Mouse (Mus musculus) adrenal gland, adult 8-10 months (tissue): Measurements from ENCODE around the gene Frmd7. TPM values are rescaled to one million over a fixed set of nuclear protein-coding genes. Genes with fewer than 3 reads are reported as not detected.

ENCODE experiments used
- DNase-seq: peaks from one replicate; pipeline ENCODE4 v3.0.0; 2022
- total RNA-seq, 4 experiments: library from RNA; stranded (reverse); gene quantifications; 2 replicates each; pipeline ENCODE4 v1.2.4; 2022

The Frmd7 gene
- under 1 TPM in 1 of 4 experiments, not detected in 3; 0.19 TPM for total RNA-seq

DNA sequence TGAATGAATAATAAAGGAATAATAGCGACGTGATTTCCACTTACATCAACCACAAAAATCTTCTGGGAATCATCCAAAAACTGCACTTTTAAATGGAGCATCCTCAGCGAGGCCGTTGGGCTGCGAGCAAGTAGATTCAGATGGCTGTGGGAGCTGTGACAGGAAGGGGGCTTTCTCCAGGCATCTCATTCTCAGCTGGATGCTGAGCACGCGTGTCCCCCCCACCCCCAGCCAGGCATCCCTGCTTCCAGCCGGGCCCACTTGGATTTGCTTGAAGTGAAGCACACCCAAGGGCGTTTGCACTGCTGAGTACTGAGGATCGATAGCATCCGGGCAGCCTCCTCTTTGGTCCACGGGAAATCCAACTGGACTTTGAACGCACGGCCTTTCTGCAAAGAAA, at the start of gene Frmd7:
TSS of gene Frmd7 (minus strand) at position 101 of the 400 bp plus-strand sequence.
- DNase-seq = no peak

DNA sequence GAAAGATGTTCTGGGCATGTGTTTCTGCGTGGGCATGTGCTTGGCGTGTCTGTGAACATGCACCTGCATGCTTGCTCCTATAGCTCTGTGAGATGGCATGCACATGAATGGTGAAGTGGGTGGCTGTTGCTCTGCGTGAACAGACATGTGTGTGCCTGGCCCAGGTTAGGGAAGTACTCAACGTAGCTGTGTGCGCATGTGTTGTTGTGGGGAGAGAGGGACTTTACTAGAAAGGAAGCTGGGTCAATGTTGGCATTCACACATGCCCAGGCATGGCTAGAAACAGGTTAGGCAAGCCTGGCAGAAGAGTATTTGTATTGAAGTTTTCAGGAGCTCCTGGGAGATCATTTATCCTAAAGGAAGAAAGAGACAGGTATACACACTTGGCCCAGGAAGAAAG, 48.8 kb upstream of the Frmd7 start:
- DNase-seq = no peak

DNA sequence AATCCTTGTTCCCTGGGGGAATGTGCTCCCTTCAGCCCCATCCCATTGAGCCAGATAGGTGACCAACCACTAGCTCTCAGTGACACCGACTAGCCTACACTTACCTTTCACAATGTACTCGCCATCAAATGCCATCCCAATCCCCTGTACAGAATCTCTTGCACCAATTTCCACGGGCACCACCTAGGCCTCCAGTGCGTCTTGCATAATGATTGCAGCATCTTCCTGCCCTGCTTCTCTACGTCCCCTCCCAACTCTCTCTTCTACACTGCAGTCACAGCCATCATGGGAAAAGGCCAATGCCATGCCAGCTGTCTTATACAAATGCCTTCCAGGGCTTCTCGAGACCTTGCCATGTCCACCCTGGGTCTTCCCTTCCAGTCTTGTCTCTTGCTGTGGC, 47.4 kb upstream of the Frmd7 start:
- DNase-seq = no peak

DNA sequence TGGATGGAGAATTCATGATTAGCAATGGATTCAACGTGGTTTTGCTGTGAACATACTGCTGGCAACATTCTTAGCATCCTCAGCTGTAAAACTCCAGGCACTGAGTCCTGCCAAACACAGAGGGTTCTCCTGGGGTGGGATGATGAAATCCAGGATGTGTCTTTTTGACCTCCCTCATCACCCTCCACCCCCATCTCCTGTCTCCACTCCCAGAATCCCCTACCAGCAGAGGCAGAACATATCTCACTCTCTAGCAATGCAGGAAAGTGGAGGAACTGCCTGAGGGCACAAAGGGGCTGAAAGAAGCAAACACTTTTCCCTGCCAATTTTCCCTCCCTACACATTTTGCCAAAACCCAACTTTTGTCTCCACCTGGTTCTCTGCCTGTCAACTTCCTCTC, 46.1 kb upstream of the Frmd7 start:
- no peak for DNase-seq

DNA sequence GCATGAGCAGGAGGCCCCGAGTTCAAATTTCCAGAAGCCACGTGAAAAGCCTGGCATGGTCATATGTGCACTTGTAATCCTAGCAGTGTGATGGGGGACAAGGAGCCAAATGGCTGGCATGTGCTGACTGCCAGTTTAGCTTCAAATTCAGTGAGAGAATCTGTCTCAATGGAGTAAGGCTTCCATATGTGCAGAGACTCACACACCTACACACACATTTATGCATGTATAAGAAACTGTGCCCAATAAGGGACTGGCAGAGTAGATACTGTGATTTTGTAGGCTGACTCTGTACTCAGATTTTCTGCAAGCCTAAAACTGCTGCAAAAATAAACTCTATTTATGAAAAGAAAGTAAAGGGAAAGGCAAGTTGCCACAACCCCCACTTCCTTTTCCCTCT, 35.9 kb upstream of the Frmd7 start:
- DNase-seq = no peak

DNA sequence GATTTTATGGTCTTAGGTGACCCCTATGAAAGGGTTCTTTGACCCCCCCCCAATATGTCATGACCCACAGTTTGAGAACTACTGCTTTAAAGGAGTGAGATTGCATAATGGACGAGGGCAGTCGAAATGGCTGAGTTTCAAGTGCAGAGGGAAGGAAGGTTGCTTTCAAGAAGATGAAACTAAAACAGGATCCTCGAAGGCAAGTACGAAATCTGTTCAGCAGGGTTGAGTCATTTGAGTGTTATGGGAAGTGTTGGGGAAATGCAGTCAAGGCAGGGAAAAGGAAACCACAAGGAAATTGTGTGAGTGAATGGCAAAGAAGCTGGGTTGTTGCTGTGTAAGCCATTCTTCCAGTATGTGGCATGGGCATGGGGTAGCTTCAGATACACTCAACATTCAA, 29.6 kb upstream of the Frmd7 start:
- DNase-seq = no peak

DNA sequence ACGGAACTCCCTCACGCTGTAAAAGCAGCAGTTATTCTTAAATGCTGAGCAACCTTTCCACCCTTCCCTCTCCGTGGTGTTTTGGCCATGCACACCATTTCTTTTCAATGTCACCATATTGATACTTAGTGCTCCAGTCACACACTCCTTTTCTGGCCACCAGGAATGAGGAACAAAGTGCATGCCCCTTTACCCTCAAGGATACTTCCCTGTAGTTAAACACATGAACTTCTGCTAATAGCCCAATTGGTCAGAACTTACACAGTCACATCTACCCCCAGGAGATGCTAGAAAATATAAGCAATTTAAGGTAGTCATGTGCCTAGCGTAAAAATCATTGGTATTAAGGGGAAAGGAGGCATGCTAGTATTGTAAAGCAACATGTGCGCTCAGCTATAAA, 27.4 kb upstream of the Frmd7 start:
- DNase-seq = no peak

DNA sequence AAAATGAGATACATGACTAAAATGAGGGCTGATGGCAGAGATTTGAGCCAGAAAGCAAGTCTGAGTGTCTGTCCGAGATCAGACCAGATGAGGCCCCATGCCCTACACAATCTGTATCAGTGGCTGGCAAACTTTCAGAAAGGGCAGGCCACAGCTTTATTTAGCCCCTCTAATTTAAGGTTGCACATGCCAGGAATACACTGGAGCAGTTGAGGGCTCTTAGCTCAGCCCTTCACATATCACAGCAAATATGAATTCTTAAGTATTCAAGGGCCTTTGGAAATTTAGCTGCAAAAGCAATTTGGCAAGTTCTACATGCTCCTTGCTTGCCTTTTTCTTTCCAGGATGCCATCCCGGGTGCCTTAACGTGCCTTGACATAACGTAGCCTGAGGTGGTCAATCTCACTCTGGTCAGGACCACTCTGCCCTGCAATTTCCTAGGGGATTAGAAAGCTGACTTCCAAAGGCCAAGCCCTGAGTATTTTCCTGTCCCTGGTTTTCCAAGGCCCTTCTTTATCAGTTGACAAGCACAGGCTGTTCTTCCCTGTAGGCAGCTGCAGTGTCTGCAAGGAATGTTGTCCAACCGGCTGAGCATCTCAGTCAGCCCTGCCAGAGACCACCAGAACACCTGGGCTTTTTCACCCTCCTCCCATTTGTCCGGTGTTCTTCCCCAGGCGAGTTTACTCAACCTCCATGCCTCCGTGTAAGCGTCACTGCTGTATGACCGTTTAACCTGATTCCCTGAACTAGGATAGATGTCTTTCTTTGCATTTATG, 25.8 kb upstream of the Frmd7 start:
- DNase-seq = no peak

DNA sequence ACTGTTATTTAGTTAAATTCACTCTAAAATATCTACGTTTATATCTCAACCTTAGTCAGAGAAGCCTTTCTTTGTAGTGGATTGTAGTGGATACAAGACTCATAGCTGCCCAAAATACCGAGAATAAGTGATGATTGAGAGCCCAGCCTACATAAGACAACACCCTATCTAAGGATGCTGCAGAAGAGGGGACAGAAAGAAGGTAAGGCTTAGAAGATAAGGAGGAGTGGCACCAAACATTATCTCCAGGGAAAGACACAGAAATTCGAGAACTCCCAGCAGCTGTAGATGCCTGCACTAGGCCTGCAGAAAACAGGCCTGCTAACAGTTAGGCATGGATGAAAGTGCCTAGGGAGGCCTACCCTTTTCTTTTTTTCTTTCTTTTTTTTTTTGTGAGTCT, 22.6 kb upstream of the Frmd7 start:
- DNase-seq = no peak

DNA sequence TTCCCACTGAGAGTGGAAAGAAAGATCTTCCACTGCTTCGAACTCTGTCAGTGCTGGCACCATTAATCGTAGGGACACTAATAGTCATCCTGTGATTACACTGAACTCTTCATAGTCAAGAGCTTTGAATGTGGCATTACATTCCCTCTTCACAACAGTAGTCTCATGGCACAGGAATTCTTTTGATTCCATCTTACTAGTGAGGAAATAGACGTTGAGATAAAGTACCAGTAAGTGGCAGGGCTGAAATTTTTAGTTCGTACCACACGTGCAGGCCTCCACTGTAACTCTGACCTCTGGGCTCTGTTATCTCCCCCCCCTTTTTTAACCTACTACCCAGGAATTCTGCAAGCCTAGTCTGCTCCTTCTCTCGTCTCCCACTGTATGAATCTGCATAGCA, 20.4 kb upstream of the Frmd7 start:
- DNase-seq = no peak

DNA sequence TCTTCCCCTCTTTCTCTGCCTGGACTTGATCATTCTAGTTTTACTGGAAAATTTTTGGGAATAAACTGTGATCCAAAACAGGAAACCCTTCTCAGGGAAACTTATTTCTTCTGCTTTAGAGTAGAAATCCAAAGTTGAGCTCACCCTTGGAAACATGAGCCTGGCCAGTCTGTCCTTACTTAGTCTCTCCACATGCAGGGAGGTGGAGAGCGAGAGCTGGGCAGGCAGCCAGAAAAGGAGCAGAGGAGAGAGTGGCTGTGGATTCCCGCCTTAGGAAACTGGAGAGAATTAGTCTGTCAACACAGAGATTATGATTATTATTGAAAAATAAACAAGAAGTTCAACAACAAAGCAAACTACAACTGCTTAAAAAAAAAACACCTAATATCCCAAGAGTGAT, 6.1 kb upstream of the Frmd7 start:
- DNase-seq = no peak

DNA sequence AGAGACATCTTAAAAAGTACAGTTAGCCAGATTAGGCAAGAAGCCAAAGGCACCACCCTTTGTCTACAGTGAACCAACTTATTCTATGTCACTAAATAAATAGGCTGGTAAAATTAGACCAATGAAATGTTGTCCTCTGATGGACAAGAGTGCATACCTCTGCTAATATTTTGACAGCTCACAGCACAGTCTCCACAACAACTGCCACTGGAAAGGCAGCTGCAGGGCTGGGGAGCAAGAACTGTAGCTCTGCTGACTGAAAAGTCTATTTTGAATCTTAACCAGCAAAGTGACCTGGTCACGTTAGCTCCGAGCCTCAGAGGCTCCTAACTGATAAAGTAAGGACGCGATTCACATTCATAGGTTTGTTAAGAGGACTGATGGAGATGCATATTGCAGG, 5.6 kb upstream of the Frmd7 start:
- no peak for DNase-seq

DNA sequence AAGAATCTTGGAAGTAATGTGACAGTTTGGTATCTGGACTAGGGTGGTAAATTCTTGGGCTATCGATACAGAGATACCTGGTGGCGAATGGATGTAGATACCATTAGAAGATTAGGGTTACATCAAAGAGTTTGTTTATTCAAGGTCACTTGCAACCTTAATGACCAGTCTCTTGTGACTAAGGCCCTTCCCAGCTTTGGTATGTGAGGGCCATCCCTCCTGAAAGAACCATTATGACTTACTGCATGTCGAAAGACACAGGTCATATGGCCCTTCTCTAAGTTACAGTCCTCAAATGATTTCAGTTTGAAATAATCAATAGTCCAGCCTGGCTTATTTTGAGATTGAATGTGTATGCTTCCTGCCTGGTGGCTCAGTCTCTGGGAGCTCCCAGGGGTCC, 5.4 kb downstream of the Frmd7 start:
- DNase-seq = no peak

DNA sequence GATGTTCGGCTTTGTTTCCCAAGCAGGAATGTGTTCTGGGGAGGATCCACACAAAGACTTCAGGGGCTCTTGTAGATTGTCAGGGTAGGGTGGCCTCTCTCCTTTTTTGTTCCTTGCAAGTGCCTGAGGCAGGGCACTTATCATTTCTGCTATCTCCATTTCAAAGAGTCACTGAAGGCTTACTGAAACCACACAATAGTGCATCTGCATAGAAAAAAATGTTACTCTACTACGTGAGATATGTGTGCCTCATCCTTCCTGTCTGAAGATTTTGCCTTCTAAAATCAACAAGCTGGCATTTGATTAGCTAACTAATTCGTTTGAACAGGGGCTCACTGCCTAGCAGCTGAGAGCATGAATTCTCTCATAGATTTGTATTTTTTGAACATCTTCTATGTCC, 12.2 kb downstream of the Frmd7 start:
- no peak for DNase-seq

DNA sequence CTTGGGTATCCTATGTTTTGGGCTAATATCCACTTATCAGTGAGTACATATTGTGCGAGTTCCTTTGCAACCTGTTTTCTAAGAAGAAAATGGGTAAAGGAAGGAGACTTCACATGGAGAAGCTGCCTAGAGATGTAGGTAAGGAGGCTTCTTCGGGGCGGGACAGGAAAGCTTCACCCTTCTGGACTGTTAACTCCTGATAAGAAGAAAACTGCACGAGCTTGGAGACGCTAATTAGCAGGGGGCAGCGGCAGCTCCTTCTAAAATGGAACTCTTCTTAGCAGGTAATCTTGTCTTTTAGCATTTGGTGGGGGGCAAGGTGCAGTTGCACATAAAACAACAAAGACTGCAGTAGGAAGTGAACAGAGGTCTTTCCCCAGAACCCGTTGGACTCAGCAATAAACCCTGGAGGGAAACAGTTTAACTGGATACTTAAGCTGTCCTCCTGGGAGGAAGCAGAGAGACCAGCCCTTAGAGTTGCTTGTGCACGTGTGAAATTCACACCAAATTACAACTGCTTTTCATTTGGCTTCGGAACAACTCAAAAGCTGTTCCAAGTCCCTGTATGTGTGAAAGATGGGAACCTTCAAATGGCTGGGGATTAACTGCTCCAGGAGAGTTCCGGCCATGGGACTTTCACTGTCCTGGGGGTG, 15.5 kb downstream of the Frmd7 start:
- no peak for DNase-seq

DNA sequence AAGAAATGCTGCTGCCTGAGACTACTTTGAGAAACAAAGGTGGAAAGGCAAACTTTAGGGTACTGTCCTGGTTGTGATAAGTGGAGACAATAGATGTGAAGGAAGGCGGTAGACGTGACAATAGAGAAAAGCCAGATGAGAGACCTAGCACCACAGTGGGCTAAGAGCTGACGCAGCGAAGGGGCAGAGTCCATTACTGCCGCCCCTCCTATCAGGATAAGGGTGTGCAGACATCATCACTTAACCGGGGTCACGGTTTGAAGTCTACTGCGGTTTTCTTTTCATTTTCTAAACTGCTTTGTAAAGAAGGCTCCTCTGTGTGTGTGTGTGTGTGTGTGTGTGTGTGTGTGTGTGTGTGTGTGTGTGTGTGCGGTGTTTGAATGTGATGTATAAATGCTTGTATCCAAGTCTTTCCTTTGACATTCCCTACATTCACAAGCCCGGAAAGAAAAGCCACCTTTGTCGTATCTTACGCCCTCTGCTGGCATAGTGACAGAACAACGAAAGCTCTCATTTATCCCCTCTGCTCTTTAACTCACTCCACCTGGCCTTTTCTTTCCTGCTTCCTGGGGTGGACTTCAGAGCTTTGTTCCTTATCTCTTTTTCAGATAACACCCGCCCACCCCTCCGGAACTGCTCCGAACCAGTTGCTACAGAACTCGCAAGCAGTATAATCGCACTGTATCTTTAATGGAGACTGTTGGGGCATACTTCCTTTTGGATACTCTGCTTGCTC, 17.7 kb downstream of the Frmd7 start:
- no peak for DNase-seq

DNA sequence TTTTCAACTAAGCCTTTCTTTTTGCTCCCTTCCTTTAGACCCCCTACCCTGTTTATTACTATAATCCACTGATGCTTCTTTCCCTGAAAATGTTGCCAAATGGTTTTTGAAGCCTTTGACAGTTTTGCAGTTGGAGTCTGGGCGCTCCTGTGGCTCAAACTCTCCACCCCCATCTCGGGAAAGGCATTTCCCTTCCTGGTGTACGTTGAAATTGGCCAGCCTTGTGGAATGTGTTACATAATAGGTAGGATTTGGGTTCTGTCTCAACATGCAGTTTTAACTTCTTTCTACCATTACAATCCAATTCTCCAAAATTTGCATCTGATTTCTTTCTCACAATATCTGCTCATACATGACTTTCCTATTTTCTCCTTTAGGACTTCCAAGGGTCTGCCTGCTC, 23.8 kb downstream of the Frmd7 start:
- DNase-seq = no peak

DNA sequence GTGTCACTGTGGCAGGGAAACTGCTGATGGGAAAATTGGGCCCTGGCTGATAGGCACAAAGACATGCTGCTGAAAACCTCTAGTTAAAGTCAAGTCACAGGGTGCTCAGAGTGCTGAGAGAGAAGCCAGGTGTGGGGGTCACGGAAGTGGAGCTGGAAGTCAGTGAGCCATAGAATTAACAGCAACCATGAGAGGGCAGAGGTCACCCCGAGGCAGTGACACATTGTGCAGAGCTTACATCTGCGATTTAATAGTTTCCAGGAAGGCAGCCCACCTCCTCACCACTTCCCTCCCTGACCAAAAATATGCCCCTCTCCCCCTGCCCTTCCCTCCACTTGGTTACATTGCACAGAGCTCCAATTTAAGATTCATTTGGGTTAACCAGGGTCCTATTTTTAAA, 25.1 kb downstream of the Frmd7 start:
- no peak for DNase-seq

DNA sequence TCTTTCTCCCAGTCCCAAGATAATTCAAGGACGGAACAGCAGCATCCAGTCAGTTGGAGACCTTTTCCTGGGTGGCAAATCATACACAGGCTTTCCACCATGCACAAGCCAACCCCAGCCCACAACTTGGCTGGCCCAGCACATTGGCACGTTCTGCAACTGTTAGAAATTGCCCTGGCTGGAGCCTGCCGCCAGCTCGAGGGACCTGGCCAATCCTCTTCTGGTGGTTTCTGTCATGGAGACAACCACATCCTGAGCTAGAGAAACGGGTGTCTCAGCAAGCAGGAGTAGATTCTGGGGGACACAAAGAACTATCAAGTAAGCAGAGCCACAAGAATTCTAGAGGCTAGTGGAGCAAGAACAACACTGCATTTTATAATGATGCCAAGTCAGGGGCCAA, 32.6 kb downstream of the Frmd7 start:
- DNase-seq = no peak

DNA sequence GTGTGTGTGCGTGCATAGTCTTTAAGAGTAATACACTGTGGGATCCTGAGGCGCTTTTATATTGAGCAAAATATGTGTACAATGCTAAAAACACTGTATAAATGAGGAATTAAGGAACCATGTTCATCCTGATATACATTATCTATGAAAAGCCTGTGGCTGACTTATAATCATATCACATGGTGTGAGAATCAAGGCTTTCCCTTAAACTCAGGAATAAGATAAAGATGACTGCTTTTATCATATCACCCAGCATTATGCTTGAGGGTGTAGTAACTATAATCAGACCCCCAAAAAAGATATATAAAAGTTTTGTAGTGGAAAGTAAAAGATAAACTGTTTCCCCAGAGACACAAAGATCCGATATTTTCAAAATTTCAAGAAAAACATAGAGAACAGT, 39.0 kb downstream of the Frmd7 start:
- DNase-seq = no peak

DNA sequence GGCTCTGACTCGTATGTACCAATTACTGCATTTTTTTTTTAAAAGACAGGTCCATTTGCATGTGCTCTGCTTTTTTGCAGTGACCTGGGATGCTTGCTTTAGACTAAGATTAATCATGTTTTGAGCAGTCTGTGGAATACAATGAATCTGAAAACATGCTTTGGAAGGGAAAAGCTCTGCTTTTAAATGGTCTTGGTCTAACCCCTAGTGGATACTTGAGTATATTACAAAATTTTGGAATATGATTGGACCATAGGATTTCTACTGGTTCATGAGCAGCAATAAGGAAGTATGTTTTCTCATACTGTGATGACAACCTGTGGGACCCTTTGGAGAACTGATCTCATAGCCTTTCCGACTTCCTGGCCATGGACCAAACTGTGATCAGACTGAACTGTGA, 54.5 kb downstream of the Frmd7 start:
- no peak for DNase-seq

DNA sequence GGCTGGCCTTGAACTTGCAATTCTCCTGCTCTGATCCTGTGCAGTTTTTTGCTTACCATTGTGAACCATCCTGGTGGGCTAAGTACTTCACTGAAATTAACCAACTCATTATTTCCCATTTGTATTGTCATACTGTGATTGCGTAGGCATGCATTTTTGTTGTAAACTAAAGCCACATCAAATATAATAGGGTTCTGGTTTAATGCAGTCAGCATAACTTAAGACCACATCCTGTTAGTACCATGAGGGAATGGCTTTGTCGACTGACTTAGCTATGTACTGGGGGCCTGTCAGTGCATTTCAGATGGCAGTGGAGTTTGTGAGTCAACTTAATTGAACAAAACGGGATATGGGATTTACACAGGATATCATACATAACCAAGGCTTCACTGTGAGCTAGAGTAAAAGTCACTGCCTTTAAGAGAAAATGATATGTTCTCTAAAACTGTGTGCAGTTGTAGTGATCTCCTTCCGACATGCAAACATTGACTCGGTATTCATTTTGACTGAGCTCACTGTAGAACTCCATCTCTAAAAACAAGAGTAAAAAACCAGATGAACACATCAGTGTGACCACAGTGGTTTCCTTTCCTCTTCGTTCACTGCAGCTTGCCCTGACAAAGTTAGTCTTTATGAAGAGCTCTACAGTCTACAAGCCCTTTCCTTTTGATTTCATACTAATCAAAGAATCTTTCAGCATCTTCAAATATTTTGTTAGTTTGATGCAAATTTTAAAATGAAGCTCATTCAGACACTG, 68.1 kb downstream of the Frmd7 start:
- DNase-seq = no peak

DNA sequence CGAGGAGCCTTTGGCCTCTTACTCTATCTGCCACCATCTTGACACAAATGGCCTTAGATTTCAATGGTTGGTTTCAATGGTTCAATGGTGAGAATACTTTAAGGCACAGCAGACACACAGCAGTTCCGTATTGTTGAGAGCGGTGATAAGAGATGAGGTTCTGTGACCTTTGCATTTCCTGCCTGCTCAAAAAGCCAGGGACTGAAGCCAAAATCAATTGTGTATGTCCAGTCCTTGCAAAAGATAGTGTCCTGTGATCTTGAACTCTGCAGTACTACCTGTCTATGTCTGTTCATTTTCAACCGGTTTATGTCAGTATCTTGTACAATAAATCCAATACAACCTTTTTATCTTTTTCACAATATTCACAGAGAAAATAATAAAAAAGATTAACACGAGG, 77.8 kb downstream of the Frmd7 start:
- DNase-seq = no peak
